Mouse (Mus musculus) spleen, postnatal 4 days (tissue): ENCODE measurements around the gene Zscan5b.
"Not testable (repeated sequence)": the region's sequence is repeated elsewhere in the genome, so short reads cannot be mapped to it uniquely, and the experiment has no call there.

Experiments used
- DNase-seq, 2 experiments: peaks; one replicate each; pipeline ENCODE4 v3.0.0; 2022; ENCODE audit warnings: low spot score in 2 of 2

The Zscan5b gene

GRCm38 (mm10) chr7:6244361-6245292 lies 22.5 kb downstream of the Zscan5b start:
- DNase-seq, result no peak

- no peak for DNase-seq
Observed at GRCm38 (mm10) chr7:6252410-6252809, 30.3 kb downstream of the Zscan5b start, which contains the start of gene Epp13. Gene Epp13, plus strand, starts transcription at chr7:6252710.

DNA sequence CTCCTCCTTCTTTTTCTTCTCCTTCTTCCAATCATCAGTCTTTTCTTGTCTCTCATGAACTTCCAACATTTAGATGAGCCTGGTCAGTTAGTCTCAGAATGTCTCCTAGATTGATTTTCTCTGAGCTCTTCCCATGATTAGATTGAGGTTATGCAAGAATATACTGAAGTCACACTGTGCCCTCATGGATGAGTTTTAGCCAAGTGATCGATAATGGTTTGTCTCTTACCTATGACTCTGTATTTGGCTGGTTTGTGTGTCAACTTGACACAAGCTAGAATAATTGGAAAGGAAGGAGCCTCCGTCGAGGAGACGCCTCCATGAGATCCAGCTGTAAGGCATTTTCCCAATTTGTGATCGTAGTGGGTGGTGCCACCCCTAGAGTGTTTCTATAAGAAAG lies 32.4 kb downstream of the Zscan5b start:
- no peak for DNase-seq

- DNase-seq, result no peak
Observed at GRCm38 (mm10) chr7:6257386-6257785, 35.3 kb downstream of the Zscan5b start.

GRCm38 (mm10) chr7:6258232-6259220 lies 36.4 kb downstream of the Zscan5b start:
- DNase-seq, result no peak

DNA sequence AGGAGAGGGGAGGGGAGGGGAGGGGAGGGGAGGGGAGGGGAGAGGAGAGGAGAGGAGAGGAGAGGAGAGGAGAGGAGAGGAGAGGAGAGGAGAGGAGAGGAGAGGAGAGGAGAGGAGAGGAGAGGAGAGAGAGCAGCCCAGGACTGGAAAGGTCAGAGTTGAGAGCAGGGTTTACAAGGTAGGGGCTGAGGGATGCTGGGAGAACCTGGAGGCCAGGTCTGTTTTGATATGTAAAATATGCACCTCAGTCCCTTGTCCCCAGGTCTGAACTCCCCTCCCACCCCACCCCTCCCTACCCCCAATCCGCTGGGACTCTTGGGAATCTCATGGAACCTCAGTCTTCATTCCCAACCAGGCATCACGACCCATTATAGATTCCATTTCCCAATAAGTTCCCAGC lies 37.9 kb downstream of the Zscan5b start:
- DNase-seq, result not testable (repeated sequence)

GRCm38 (mm10) chr7:6262120-6262519 lies 40.0 kb downstream of the Zscan5b start:
- no peak for DNase-seq

GRCm38 (mm10) chr7:6262984-6263383 lies 40.9 kb downstream of the Zscan5b start:
- no peak for DNase-seq

DNA sequence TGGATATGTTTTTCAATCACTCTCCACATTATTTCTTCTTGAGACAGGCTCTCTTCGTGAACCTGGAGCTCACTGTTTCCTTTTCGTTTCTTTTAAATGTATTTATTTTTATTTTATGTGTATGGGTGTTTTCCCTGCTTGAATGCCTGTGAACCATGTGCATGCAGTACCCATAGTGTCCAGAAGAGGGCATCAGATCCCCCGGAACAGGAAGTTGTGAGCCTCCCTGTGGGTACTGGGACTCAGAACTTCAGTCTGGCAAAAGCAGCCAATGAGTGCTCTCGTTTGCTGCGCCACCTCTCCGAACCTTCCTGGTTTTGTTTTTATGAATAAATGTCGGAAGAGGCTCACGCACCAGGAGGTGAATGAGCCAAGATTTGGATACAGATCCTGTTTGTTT lies 43.6 kb downstream of the Zscan5b start:
- DNase-seq, result peak; percentile 38 to 79

DNA sequence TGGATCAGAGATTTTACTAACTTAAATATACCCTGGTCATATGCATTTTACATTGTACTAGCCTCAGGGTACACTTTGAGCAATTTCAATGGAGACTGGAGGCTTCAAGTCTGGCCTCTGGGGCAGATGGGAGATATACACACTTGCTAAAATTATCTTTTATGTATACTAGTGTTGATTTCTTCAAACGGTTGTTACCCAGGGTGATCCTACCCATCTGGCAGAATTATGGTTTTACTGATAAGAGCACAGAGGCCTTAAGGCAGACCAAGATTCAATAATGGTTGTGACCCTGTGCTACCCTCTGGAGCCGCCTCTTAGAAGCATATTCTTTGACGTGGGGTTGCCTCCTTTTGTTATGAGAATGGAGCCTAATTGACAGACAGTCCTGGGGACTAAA lies 55.8 kb downstream of the Zscan5b start:
- no peak for DNase-seq

DNA sequence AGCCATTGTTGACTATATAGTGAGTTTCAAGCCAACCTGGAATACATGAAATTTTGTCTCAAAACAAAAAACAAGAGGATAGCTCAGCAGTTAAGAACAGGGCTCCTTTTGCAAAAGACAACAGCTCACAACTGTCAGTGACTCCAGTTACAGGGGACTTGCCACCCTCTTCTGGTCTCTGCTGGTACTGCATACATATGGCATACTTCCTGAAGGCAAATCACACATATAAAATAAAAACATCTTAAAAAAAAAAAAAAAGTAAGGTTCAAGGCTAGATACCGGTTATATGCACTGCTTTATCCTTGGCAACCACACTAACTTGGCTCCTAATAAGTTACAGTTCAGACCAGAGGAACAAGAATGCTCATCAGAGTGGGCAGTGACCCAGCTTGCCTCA lies 60.7 kb downstream of the Zscan5b start:
- DNase-seq, result peak; percentile 77 to 87

GRCm38 (mm10) chr7:6283451-6284075 lies 61.5 kb downstream of the Zscan5b start:
- peak; percentile 70 to 82 for DNase-seq

- no peak for DNase-seq
Observed at GRCm38 (mm10) chr7:6284442-6285012, 62.4 kb downstream of the Zscan5b start.

- no peak for DNase-seq
Observed at GRCm38 (mm10) chr7:6285366-6285765, 63.3 kb downstream of the Zscan5b start.

DNA sequence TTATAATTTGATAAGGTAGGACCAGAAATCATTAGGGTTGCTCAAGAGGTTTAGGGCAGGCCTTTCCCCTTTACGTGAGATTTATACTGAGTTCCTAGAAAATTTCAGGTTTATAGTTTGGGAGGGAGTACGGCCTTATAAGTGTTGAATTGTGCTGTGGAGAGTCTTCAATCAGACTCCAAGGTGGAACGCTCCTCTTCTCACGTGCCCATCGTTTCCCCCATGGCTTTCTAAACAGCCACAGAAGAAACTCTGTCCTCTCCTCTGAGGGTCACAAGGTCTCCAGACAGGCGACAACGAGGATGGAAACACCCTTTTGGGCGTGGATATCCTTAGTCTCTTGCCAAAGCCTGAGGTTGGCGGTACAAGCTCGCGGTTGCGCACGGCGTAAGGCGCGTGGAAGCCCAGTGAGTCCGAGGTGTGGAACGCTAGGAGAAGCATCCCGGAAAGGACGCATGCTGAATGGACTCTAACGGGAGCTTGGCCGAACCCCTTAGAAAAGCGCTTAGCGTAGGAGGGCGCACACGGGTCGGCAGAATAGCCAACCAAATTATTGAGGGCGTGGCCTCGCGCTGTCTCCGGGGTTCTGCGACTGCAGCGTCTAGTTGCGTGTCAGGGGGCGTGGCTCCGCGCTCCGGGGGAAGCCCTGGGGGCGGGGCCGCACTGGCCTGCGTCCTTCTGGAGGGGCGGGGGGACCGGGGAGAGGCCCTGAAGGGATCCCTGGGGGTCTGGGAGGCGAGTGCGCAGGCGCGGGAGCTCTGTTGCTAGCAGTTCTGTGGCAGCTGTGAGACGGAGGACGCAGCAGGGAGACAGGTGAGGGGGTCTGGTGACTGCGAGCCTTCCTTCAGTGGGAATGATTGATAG lies 64.0 kb downstream of the Zscan5b start, which contains the start of gene Zfp667:
Zfp667 (plus strand) TSS at position 738 of the 864 bp plus-strand sequence.
- peak; percentile 95 to 97 for DNase-seq

DNA sequence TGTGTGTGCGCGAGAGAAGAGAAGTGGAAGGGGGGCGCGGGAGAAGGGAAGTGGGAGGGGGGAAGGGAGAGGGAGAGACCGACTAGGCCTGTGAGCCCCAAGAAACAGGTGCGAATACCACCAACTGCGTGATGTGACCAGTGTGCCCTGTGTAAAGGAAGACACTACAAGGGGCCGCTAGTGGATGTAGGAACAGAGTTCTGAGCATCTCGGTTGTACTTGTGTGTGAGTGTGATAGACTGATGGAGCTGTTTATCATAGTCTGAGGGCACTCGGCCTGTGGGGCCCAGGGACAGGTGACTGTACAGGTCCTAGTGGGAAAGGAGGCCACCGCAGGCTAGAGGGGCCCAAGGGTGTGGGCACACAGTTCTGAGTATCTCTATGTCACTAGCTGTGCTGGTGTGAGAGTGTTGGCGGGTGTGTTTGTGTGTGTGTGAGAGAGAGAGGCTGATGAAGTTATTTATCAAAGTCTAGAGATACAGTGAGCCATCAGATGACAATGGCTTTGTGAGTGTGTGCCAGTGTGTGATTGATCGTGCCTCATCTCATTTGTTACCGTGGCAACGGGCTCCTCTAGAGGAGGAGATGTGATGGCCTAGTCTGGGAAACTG lies 64.9 kb downstream of the Zscan5b start:
- DNase-seq, result no peak
